Mouse (Mus musculus): ENCODE data around the gene Snx27. TPM values are rescaled to one million over a fixed set of nuclear protein-coding genes. Genes with fewer than 3 reads are reported as not detected.

Snx27 gene
- total RNA-seq, 2 experiments from 2014 or later, result 25.3 to 25.9 TPM

Other genes with a start within 250 kb of the Snx27 start
- not detected for gene Them5, start 240.6 kb downstream of the Snx27 start, total RNA-seq (2021)
- under 1 TPM in 1 of 2 experiments, not detected in 1; 0.39 TPM for gene C2cd4d, start 220.3 kb downstream of the Snx27 start, total RNA-seq (2021)
- 10 to 100 TPM; 45.6 to 68.8 TPM for gene Rorc, start 209.9 kb downstream of the Snx27 start, total RNA-seq (2021)
- under 1 TPM; 0.15 to 0.26 TPM for gene Lingo4, start 184.2 kb downstream of the Snx27 start, total RNA-seq (2021)
- gene Tdrkh, start 169.4 kb downstream of the Snx27 start, total RNA-seq (2021), result 1 to 10 TPM; 1.3 to 1.9 TPM
- 10 to 100 TPM; 34.6 to 34.7 TPM for gene Mrpl9, start 139.4 kb downstream of the Snx27 start, total RNA-seq (2021)
- gene Oaz3, start 138.8 kb downstream of the Snx27 start, total RNA-seq (2021), result not detected
- gene Celf3, start 104.4 kb downstream of the Snx27 start, total RNA-seq (2021), result not detected
- 1 to 10 TPM; 5.5 to 8.3 TPM for gene Riiad1, start 102.4 kb downstream of the Snx27 start, total RNA-seq (2021)
- not detected for gene Gm10972, start 60.4 kb upstream of the Snx27 start, total RNA-seq (2021)
- under 1 TPM; 0.74 to 0.84 TPM for gene Tuft1, start 76.2 kb upstream of the Snx27 start, total RNA-seq (2021)
- 1 to 10 TPM in 1 of 2 experiments, under 1 TPM in 1; 0.44 to 1.8 TPM for gene Selenbp2, start 110.8 kb upstream of the Snx27 start, total RNA-seq (2021)
- gene Cgn, start 203.8 kb upstream of the Snx27 start, total RNA-seq (2021), result under 1 TPM; 0.12 to 0.13 TPM